ENCODE assay signal across 8 mouse cellular contexts in the genomic region with DNA sequence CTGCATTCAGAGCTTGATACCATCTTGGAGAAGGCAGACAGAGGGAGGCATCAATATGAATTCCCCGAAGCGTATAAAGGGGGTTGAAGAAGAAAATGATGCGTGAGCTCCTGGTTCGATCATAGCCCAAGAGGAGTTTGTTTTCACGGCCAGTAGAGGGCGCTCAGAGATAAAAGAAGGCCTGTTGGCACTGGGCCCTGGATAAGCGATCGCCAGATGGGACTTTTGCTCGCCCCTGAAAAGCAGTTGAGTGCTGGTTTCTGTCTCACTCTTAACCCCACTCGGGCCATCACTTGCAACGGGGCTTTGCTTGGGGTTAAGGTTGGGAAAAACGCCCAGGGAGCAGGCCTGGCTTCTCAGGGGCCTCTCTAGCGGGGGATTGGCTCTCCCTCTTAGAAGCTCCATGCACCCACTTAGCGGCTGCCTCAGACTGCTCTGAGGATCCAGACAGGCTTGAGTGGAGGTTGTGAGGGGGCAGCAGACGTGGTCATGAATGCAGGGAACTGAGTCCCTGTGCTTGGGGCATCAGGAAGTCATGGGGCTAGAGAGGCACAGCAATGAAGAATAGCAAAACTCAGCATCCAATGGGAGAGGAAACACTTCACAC. TPM values are rescaled to one million over a fixed set of nuclear protein-coding genes. Genes with fewer than 3 reads are reported as not detected.
DNase-seq lines count a peak whose midpoint lies in the region; ATAC-seq and TF ChIP-seq lines count a peak whose summit lies in the region.

No protein-coding gene starts in this region.

- peak; percentile 73 for ATAC-seq in midbrain, embryonic 11.5 days (ENCODE audit: low FRiP score)

- 20% methylated on average over 15 of the region's 15 CpGs for WGBS in midbrain, embryonic 11.5 days

- DNase-seq in left cerebral cortex, adult 2 months (ENCODE audit: extremely low spot score in 1 of 2, low spot score in 2 of 2) = peak; percentile 70 to 76
- no peak for DNase-seq in left cerebral cortex, adult 8-10 months (ENCODE audit: low spot score in 2 of 2)
- peak; percentile 81 to 90 for DNase-seq in cerebellum, postnatal 25 days
- peak; percentile 83 for DNase-seq in gastrocnemius, adult 2 months
- DNase-seq in induced T-regulatory cell, adult 2 months (ENCODE audit: low read depth) = peak; percentile 83
- peak; percentile 60 to 77 for DNase-seq in left cerebral cortex, postnatal 36 days (ENCODE audit: low spot score in 2 of 2)
- DNase-seq in midbrain, embryonic 11.5 days (ENCODE audit: low spot score, missing footprints) = peak; percentile 94
- peak; percentile 42 for DNase-seq in spleen, adult 12 weeks (ENCODE audit: low spot score)

- H3K36me3 ChIP-seq in midbrain, embryonic 11.5 days (ENCODE audit: control insufficient read depth, insufficient read depth, low read length) = no peaks in the 10 kb centered on the region

- no peaks in the 10 kb centered on the region for H3K9me3 ChIP-seq in midbrain, embryonic 11.5 days (ENCODE audit: control insufficient read depth, low read length)

- no peaks in the 10 kb centered on the region for H3K4me1 ChIP-seq in midbrain, embryonic 11.5 days (ENCODE audit: control insufficient read depth, insufficient read depth, low read length)

- TF ChIP-seq CTCF in left cerebral cortex, adult 2 months (IDR thresholded peaks at IDR 0.05) = peak; percentile 86
- TF ChIP-seq CTCF in gastrocnemius, adult 2 months (IDR thresholded peaks at IDR 0.05) = peak; percentile 88

- H3K27ac ChIP-seq in left cerebral cortex, adult 2 months = peak overlapping the region; percentile 50
- H3K27ac ChIP-seq in gastrocnemius, adult 2 months = no peak overlapping the region
- no peak overlapping the region for H3K27ac ChIP-seq in midbrain, embryonic 11.5 days (ENCODE audit: low read depth, low read length)

- no peaks in the 10 kb centered on the region for H3K27me3 ChIP-seq in midbrain, embryonic 11.5 days (ENCODE audit: control insufficient read depth, insufficient read depth, low read length)

- intact Hi-C loops in left cerebral cortex, adult 2 months (cut with DNase I) = loop anchor here (2.0 kb wide), 1 partner anchor 193 kb away; no protein-coding TSS in a partner anchor
- intact Hi-C loops in gastrocnemius, adult 2 months (cut with DNase I) = loop anchor here (5.0 kb wide), 1 partner anchor 200 kb away; no protein-coding TSS in a partner anchor
- intact Hi-C loops in left cerebral cortex, postnatal 36 days (cut with DNase I) = loop anchor here (5.0 kb wide), 1 partner anchor 230 kb away; no protein-coding TSS in a partner anchor

- no peak overlapping the region for H3K9ac ChIP-seq in midbrain, embryonic 11.5 days (ENCODE audit: low read length)

- H3K4me2 ChIP-seq in midbrain, embryonic 11.5 days = no peak overlapping the region

- H3K4me3 ChIP-seq in left cerebral cortex, adult 2 months = peak overlapping the region; percentile 29
- peak overlapping the region; percentile 59 for H3K4me3 ChIP-seq in gastrocnemius, adult 2 months
- no peak overlapping the region for H3K4me3 ChIP-seq in midbrain, embryonic 11.5 days (ENCODE audit: low read depth, low read length)

RNA-seq across cellular contexts. Expression of a gene that starts 18.1 kb away (rescaled TPM):
- total RNA-seq in left cerebral cortex, adult 2 months (2021) = 100 to 1,000 TPM; 710 to 764 TPM
- 100 to 1,000 TPM; 514 to 621 (median 567) TPM for total RNA-seq in left cerebral cortex, adult 8-10 months (2022)
- total RNA-seq in gastrocnemius, adult 2 months (2021) = not detected
- 100 to 1,000 TPM; 676 to 879 TPM for total RNA-seq in left cerebral cortex, postnatal 36 days (2021)
- 8.7 and 8.8 TPM in 2 replicates for polyA plus RNA-seq in midbrain, embryonic 11.5 days (2014; fragmentation: Nextera tagmentation; extraction: Ambion mirVana)

Comparison
In these comparisons a context has a peak if more than half of its experiments do, and no peak if none do; other contexts are left out.
1. DNase-seq: peak in left cerebral cortex, adult 2 months (2 of 2), cerebellum, postnatal 25 days (2 of 2), gastrocnemius, adult 2 months (single experiment), induced T-regulatory cell, adult 2 months (single experiment), left cerebral cortex, postnatal 36 days (2 of 2), midbrain, embryonic 11.5 days (single experiment) and spleen, adult 12 weeks (single experiment); none in left cerebral cortex, adult 8-10 months (0 of 2).
2. RNA of a gene that starts 18.1 kb away (total RNA-seq): 676 to 879 TPM in left cerebral cortex, postnatal 36 days, 710 to 764 TPM in left cerebral cortex, adult 2 months and 514 to 621 TPM in left cerebral cortex, adult 8-10 months; not detected in gastrocnemius, adult 2 months; every median in the first group is over 100 times any median in the second.